Mouse (Mus musculus) MEL (cell line): ENCODE measurements around the gene Ino80b. TPM values are rescaled to one million over a fixed set of nuclear protein-coding genes. Genes with fewer than 3 reads are reported as not detected.

ENCODE experiments used
- DNase-seq: peaks from one replicate; pipeline ENCODE4 v3.0.0; 2011; ENCODE audit warnings: low read depth, low spot score
- H3K27ac ChIP-seq: 2 replicates; pipeline ENCODE4 v1.5.1; 2012; ENCODE audit warnings: low read depth, mild to moderate bottlenecking, control low read depth, low read length, moderate library complexity; ENCODE audit not compliant: control insufficient read depth
- H3K27me3 ChIP-seq, 2 experiments: fragments of 150-350 bp in 1 of 2; sonication (generic) in 1 of 2; 2 replicates each; pipeline ENCODE4 v1.6.1; 2012; ENCODE audit warnings: low read length in 2 of 2, mild to moderate bottlenecking in 2 of 2, improper control_type of control experiment in 1 of 2, moderate library complexity in 1 of 2; ENCODE audit not compliant: insufficient read depth in 2 of 2, control insufficient read depth in 1 of 2
- H3K36me3 ChIP-seq, 2 experiments: 2 replicates each; pipeline ENCODE4 v1.6.1; 2012 to 2014; ENCODE audit warnings: low read length in 2 of 2, improper control_type of control experiment in 1 of 2, inconsistent platforms in 1 of 2, mild to moderate bottlenecking in 1 of 2; ENCODE audit not compliant: insufficient read depth in 2 of 2, control insufficient read depth in 1 of 2
- H3K4me1 ChIP-seq, 2 experiments: fragments of 150-350 bp in 1 of 2; sonication (generic) in 1 of 2; 2 replicates each; pipeline ENCODE4 v1.6.1; 2012; ENCODE audit warnings: low read length in 2 of 2, improper control_type of control experiment in 1 of 2, mild to moderate bottlenecking in 1 of 2; ENCODE audit not compliant: insufficient read depth in 2 of 2, control insufficient read depth in 1 of 2
- H3K4me3 ChIP-seq, 2 experiments: fragments of 150-350 bp in 1 of 2; sonication (generic) in 1 of 2; 2 replicates each; pipeline ENCODE4 v1.5.1; 2012; ENCODE audit warnings: low read depth in 2 of 2, low read length in 2 of 2, mild to moderate bottlenecking in 2 of 2, moderate library complexity in 2 of 2, control low read depth in 1 of 2, improper control_type of control experiment in 1 of 2; ENCODE audit not compliant: control insufficient read depth in 1 of 2, insufficient read depth in 1 of 2
- H3K79me2 ChIP-seq: 2 replicates; pipeline ENCODE4 v1.6.1; 2012; ENCODE audit warnings: mild to moderate bottlenecking, low read length, moderate library complexity; ENCODE audit not compliant: control insufficient read depth, poor library complexity, insufficient read depth
- H3K9ac ChIP-seq: 2 replicates; pipeline ENCODE4 v1.6.1; 2012; ENCODE audit warnings: low read depth, mild to moderate bottlenecking, control low read depth, low read length, moderate library complexity; ENCODE audit not compliant: control insufficient read depth, poor library complexity, severe bottlenecking
- H3K9me3 ChIP-seq: fragments of 150-350 bp; sonication (generic); replicated peaks from 2 replicates; pipeline ENCODE4 v1.6.1; 2012; ENCODE audit warnings: mild to moderate bottlenecking, low read length, improper control_type of control experiment, moderate library complexity; ENCODE audit not compliant: insufficient read depth
- BHLHE40 ChIP-seq: IDR thresholded peaks from 2 replicates; pipeline ENCODE4 v1.6.1; 2012; ENCODE audit warnings: low read depth, mild to moderate bottlenecking, inconsistent platforms, low read length, improper control_type of control experiment, borderline replicate concordance
- E2F4 ChIP-seq: IDR thresholded peaks from 2 replicates; pipeline ENCODE4 v1.6.1; 2011; ENCODE audit warnings: low read depth, low read length, improper control_type of control experiment, borderline replicate concordance
- GABPA ChIP-seq: IDR thresholded peaks from 2 replicates; pipeline ENCODE4 v1.6.1; 2012; ENCODE audit warnings: low read depth, mild to moderate bottlenecking, inconsistent platforms, low read length, improper control_type of control experiment, moderate library complexity
- HCFC1 ChIP-seq: IDR thresholded peaks from 2 replicates; pipeline ENCODE4 v1.6.1; 2012; ENCODE audit warnings: low read depth, mild to moderate bottlenecking, inconsistent platforms, low read length, improper control_type of control experiment, moderate library complexity
- JUND ChIP-seq: IDR thresholded peaks from 2 replicates; pipeline ENCODE4 v1.6.1; 2011; ENCODE audit warnings: low read depth, mild to moderate bottlenecking, improper control_type of control experiment, low read length
- MEF2A ChIP-seq: IDR thresholded peaks from 2 replicates; pipeline ENCODE4 v1.6.1; 2014; ENCODE audit warnings: low read depth, mild to moderate bottlenecking, inconsistent platforms, low read length, improper control_type of control experiment; ENCODE audit not compliant: poor library complexity, insufficient replicate concordance, severe bottlenecking; ENCODE audit errors: extremely low read depth
- NELFE ChIP-seq: IDR thresholded peaks from 2 replicates; pipeline ENCODE4 v1.6.1; 2011; ENCODE audit warnings: low read depth, low read length, improper control_type of control experiment
- POLR2A ChIP-seq, 2 experiments: IDR thresholded peaks; 2 replicates each; pipeline ENCODE4 v1.6.1; 2011 to 2012; ENCODE audit warnings: low read length in 2 of 2, mild to moderate bottlenecking in 2 of 2, control low read depth in 1 of 2, improper control_type of control experiment in 1 of 2, low read depth in 1 of 2, moderate library complexity in 1 of 2; ENCODE audit not compliant: control insufficient read depth in 1 of 2, insufficient read depth in 1 of 2, poor library complexity in 1 of 2
- RAD21 ChIP-seq: IDR thresholded peaks from 2 replicates; pipeline ENCODE4 v1.6.1; 2011; ENCODE audit warnings: mild to moderate bottlenecking, low read depth, low read length, improper control_type of control experiment
- TCF12 ChIP-seq: IDR thresholded peaks from 2 replicates; pipeline ENCODE4 v1.6.1; 2014; ENCODE audit warnings: low read depth, mild to moderate bottlenecking, inconsistent platforms, low read length, improper control_type of control experiment, moderate library complexity
- UBTF ChIP-seq: IDR thresholded peaks from 2 replicates; pipeline ENCODE4 v1.6.1; 2012; ENCODE audit warnings: low read depth, mild to moderate bottlenecking, inconsistent platforms, low read length, improper control_type of control experiment, moderate library complexity, borderline replicate concordance; ENCODE audit not compliant: insufficient read depth
- ZC3H11A ChIP-seq: IDR thresholded peaks from 2 replicates; pipeline ENCODE4 v1.6.1; 2012; ENCODE audit warnings: low read depth, mild to moderate bottlenecking, inconsistent platforms, low read length, improper control_type of control experiment
- polyA plus RNA-seq, 2 experiments: library from polyadenylated mRNA; stranded (reverse) in 1 of 2; unstranded in 1 of 2; fragments of >175 nt in 1 of 2; fragments of >200 nt in 1 of 2; gene quantifications; 2 replicates each; pipeline versions ENCODE4 v1.2.1 to v1.2.4; 2012; ENCODE audit warnings: low replicate concordance in 2 of 2, low read depth in 1 of 2; ENCODE audit not compliant: insufficient read length in 2 of 2, insufficient read depth in 1 of 2, missing spikeins in 1 of 2
- total RNA-seq: library from RNA; depleted of rRNA; stranded (reverse); fragments of 300-350 nt; gene quantifications from 2 replicates; pipeline ENCODE4 v1.2.3, GENCODE M21; 2012

Ino80b gene
- total and polyA plus RNA-seq, 3 experiments = 30.6 to 40.9 TPM; not detected in 1

- Histone ChIP-seq H3K79me2 (no peaks in the 10 kb centered on the region), H3K36me3 (no peaks in the 10 kb centered on the region), H3K4me1 (no peaks in the 10 kb centered on the region), H3K4me3 (no peak overlapping the region)
- TF ChIP-seq MEF2A = no peak
- no peak for TF ChIP-seq BHLHE40
- TF ChIP-seq GABPA = no peak
- no peak for TF ChIP-seq POLR2A (IDR thresholded peaks at IDR 0.05; ENCODE audit: control insufficient read depth in 1 of 2, insufficient read depth in 1 of 2, low read depth in 1 of 2, low read length in 2 of 2, poor library complexity in 1 of 2)
- TF ChIP-seq JUND = no peak
- TF ChIP-seq NELFE = no peak
- TF ChIP-seq, all 39 proteins: peak for 0
- Histone ChIP-seq H3K27me3 (no peaks in the 10 kb centered on the region), H3K27ac (no peak overlapping the region), H3K9me3 (no peaks in the 10 kb centered on the region), H3K9ac (no peak overlapping the region)
- DNase-seq = no peak
Observed at GRCm38 (mm10) chr6:83145805-83146204, 20.6 kb upstream of the Ino80b start.

GRCm38 (mm10) chr6:83145209-83145608, 20.0 kb upstream of the Ino80b start:
- Histone ChIP-seq H3K27ac (no peak overlapping the region), H3K9ac (no peak overlapping the region), H3K4me3 (no peak overlapping the region), H3K4me1 (no peaks in the 10 kb centered on the region), H3K79me2 (no peaks in the 10 kb centered on the region), H3K36me3 (no peaks in the 10 kb centered on the region), H3K9me3 (no peaks in the 10 kb centered on the region), H3K27me3 (no peaks in the 10 kb centered on the region)
- no peak for DNase-seq
- no peak for TF ChIP-seq E2F4
- TF ChIP-seq, all 39 proteins: peak for 0

GRCm38 (mm10) chr6:83142886-83143285, 17.7 kb upstream of the Ino80b start:
- no peak for DNase-seq
- H3K4me1 ChIP-seq = peaks cover 0 to 4% of the 10 kb centered on the region in 2 experiments; a peak in 2 of 4 replicates
- TF ChIP-seq ZC3H11A (no peak), RAD21 (no peak), HCFC1 (no peak), TCF12 (no peak), UBTF (no peak)
- H3K79me2 ChIP-seq = no peaks in the 10 kb centered on the region
- H3K4me3 ChIP-seq = no peak overlapping the region
- H3K27ac ChIP-seq = no peak overlapping the region
- H3K9ac ChIP-seq = no peak overlapping the region
- H3K36me3 ChIP-seq = no peaks in the 10 kb centered on the region
- no peaks in the 10 kb centered on the region for H3K9me3 ChIP-seq
- H3K27me3 ChIP-seq = no peaks in the 10 kb centered on the region
